Mouse (Mus musculus) right cerebral cortex, adult 18-20 months (tissue): ENCODE data around the gene Pnmal2.
"Not testable (repeated sequence)": the region's sequence is repeated elsewhere in the genome, so short reads cannot be mapped to it uniquely, and the experiment has no call there.

ENCODE experiments used
- DNase-seq: peaks from one replicate; pipeline ENCODE4 v3.0.0; 2022; ENCODE audit warnings: mixed read lengths

Pnmal2 gene

GRCm38 (mm10) chr7:16946441-16947348 is 2.2 kb downstream of the Pnmal2 start:
- peak; percentile 34 for DNase-seq

- DNase-seq = peak; percentile 65
Observed at GRCm38 (mm10) chr7:16947349-16947895, 2.9 kb downstream of the Pnmal2 start.

- peak; percentile 25 for DNase-seq
Observed at GRCm38 (mm10) chr7:16947959-16948361, 3.5 kb downstream of the Pnmal2 start.

- DNase-seq = no peak
Observed at GRCm38 (mm10) chr7:16948923-16949458, 4.5 kb downstream of the Pnmal2 start.

GRCm38 (mm10) chr7:16949908-16950841 is 5.7 kb downstream of the Pnmal2 start:
- peak; percentile 88 for DNase-seq

GRCm38 (mm10) chr7:16950861-16951635 is 6.6 kb downstream of the Pnmal2 start:
- peak; percentile 86 for DNase-seq

GRCm38 (mm10) chr7:16953776-16954175 is 9.3 kb downstream of the Pnmal2 start:
- DNase-seq = not testable (repeated sequence)

GRCm38 (mm10) chr7:16955712-16956111 is 11.2 kb downstream of the Pnmal2 start:
- DNase-seq = no peak

GRCm38 (mm10) chr7:16956410-16957265 is 12.2 kb downstream of the Pnmal2 start:
- DNase-seq = peak; percentile 78

- DNase-seq = peak; percentile 96
Observed at GRCm38 (mm10) chr7:16959539-16960187, 15.2 kb downstream of the Pnmal2 start, which contains the start of gene Pnmal1. Pnmal1 (plus strand) TSS chr7:16959679.

GRCm38 (mm10) chr7:16961678-16962077 is 17.2 kb downstream of the Pnmal2 start:
- DNase-seq = no peak

- DNase-seq = no peak
Observed at GRCm38 (mm10) chr7:16968414-16968813, 23.9 kb downstream of the Pnmal2 start.

GRCm38 (mm10) chr7:16971160-16971559 is 26.7 kb downstream of the Pnmal2 start:
- DNase-seq = no peak

GRCm38 (mm10) chr7:16974018-16974417 is 29.5 kb downstream of the Pnmal2 start:
- no peak for DNase-seq

GRCm38 (mm10) chr7:16976298-16976697 is 31.8 kb downstream of the Pnmal2 start:
- DNase-seq = no peak

GRCm38 (mm10) chr7:16978173-16978572 is 33.7 kb downstream of the Pnmal2 start:
- DNase-seq = no peak

GRCm38 (mm10) chr7:16978593-16978992 is 34.1 kb downstream of the Pnmal2 start:
- DNase-seq = no peak

GRCm38 (mm10) chr7:16980348-16980747 is 35.9 kb downstream of the Pnmal2 start:
- no peak for DNase-seq

- peak; percentile 95 for DNase-seq
Observed at GRCm38 (mm10) chr7:16982859-16983568, 38.5 kb downstream of the Pnmal2 start, which contains the start of gene Gm42372. Gm42372 (plus strand) TSS chr7:16983086.
